Mouse (Mus musculus) heart, postnatal 25 days (tissue): Measurements from ENCODE around the gene Asphd1. TPM values are rescaled to one million over a fixed set of nuclear protein-coding genes. Genes with fewer than 3 reads are reported as not detected.
"Not testable (repeated sequence)": the region's sequence is repeated elsewhere in the genome, so short reads cannot be mapped to it uniquely, and the experiment has no call there.

Experiments used
- DNase-seq: peaks from one replicate; pipeline ENCODE4 v3.0.0; 2022; ENCODE audit warnings: low spot score
- intact Hi-C: fragments of 180-260 bp; cut with DNase I; formaldehyde crosslinking; loops from one replicate; pipeline ENCODE4 v1.15.1; 2025
- total RNA-seq, 2 experiments: library from RNA; stranded (reverse); gene quantifications; 2 replicates each; pipeline ENCODE4 v1.2.3; 2021

The Asphd1 gene
- total RNA-seq, 2 experiments from 2014 or later = not detected

GRCm38 (mm10) chr7:126899781-126900180, 49.6 kb downstream of the Asphd1 start:
- intact Hi-C loops = loop anchor here (2.0 to 5.0 kb wide), 3 partner anchors 15 to 37 kb away; partner anchors contain the start of genes Hirip3, Ino80e, Kctd13 and Taok2
- not testable (repeated sequence) for DNase-seq

DNA sequence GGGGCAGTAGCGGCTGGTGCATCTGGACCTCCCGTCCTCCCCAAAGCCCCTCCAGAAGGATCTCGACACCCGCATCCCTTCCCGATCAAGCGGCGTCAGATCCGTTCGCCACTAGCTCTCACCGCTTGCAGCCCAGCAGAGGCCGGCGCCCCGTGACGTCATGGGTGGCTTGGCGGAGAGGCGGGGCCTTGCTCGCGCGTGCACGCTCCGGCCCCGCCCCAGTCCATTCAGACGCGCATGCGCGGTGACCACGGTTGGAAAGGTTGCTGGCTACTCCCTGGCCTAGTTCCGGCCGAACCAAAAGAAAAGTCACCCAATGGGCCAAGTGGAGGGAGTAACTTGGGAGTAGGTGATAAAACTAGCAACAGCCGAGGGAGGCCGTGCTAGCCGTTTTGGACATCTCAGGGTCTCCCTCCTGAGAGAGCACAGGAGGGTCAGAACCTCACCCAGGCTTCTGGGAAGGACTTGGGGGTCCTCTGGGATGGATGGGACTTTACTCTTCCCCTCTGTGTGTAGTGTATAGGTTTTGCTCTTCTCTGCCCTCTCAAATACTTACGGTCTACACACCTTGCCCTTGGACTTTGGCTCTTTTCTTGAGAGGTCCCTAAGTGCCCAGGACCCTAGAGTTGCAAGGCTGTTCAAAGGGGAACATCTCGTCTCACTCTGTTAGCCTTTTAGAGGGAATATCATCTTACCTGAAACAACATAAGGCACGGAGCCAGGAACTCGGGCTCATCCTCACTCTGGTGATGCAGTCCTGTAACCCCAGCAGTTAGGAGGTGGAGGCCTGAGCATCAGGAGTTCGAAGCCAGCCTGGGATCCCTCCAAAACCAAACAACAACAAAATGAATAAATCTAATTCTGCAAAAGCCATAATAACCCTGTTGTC, 51.0 kb downstream of the Asphd1 start:
- DNase-seq = peak; percentile 91
- intact Hi-C loops = loop anchor here (2.0 to 5.0 kb wide), 3 partner anchors 14 to 36 kb away; partner anchors contain the start of genes Hirip3, Ino80e, Kctd13 and Taok2

GRCm38 (mm10) chr7:126897390-126898101, 51.8 kb downstream of the Asphd1 start:
- no peak for DNase-seq
- intact Hi-C loops = loop anchor here (2.0 to 5.0 kb wide), 3 partner anchors 13 to 35 kb away; partner anchors contain the start of genes Hirip3, Ino80e, Kctd13 and Taok2

DNA sequence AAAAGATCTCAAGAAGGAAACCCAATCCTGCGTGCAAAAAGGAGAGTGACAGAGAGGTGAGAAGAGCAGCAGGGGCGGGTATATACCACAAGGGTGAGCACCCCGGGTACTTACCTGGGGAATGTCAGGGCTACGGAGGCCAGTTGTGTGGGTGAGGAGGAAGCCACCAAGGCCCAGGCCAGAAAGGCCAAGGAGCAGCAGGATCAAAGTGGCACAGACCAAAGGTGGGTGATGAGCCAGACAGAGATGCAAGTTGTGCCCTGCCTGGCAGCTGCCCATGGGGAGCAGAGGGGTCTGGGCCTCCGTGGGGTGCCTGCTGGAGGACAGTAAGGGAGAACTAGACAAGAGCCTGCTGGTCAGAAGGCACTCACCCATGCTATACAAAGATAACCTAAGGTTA, 52.5 kb downstream of the Asphd1 start:
- DNase-seq = no peak
- intact Hi-C loops = loop anchor here (5.0 kb wide), 1 partner anchor 35 kb away; the partner anchor contains the start of genes Hirip3 and Ino80e

Other genes with a start within 250 kb of the Asphd1 start
- 10 to 100 TPM; 10.6 to 10.8 TPM for gene Coro1a, start 241.8 kb downstream of the Asphd1 start, total RNA-seq
- 10 to 100 TPM; 56.5 to 59.8 TPM for gene Mapk3, start 190.0 kb downstream of the Asphd1 start, total RNA-seq
- 1 to 10 TPM; 1.6 to 2.1 TPM for gene Gdpd3, start 183.2 kb downstream of the Asphd1 start, total RNA-seq
- gene Ypel3, start 172.6 kb downstream of the Asphd1 start, total RNA-seq = 10 to 100 TPM; 63.7 to 74.0 TPM
- gene Tbx6, start 168.1 kb downstream of the Asphd1 start, total RNA-seq = under 1 TPM; 0.34 to 0.70 TPM
- gene Ppp4c, start 157.1 kb downstream of the Asphd1 start, total RNA-seq = 10 to 100 TPM; 32.7 to 33.1 TPM
- 10 to 100 TPM in 1 of 2 experiments, 1 to 10 TPM in 1; 8.9 to 10.4 TPM for gene Fam57b, start 151.9 kb downstream of the Asphd1 start, total RNA-seq
- not detected for gene 4930451I11Rik, start 117.9 kb downstream of the Asphd1 start, total RNA-seq
- not detected for gene Doc2a, start 102.2 kb downstream of the Asphd1 start, total RNA-seq
- gene Hirip3, start 87.6 kb downstream of the Asphd1 start, total RNA-seq = 1 to 10 TPM; 5.1 to 5.5 TPM
- 10 to 100 TPM; 17.7 to 18.9 TPM for gene Ino80e, start 87.2 kb downstream of the Asphd1 start, total RNA-seq
- gene Taok2, start 64.9 kb downstream of the Asphd1 start, total RNA-seq = 10 to 100 TPM; 43.6 to 44.6 TPM
- 10 to 100 TPM in 1 of 2 experiments, 1 to 10 TPM in 1; 7.6 to 11.5 TPM for gene Tmem219, start 26.7 kb downstream of the Asphd1 start, total RNA-seq
- 1 to 10 TPM; 5.3 to 6.8 TPM for gene Kctd13, start 20.7 kb downstream of the Asphd1 start, total RNA-seq
- 10 to 100 TPM in 1 of 2 experiments, 1 to 10 TPM in 1; 8.3 to 11.4 TPM for gene Sez6l2, start 981 bp upstream of the Asphd1 start, total RNA-seq
- gene Cdipt, start 26.3 kb upstream of the Asphd1 start, total RNA-seq = 10 to 100 TPM; 52.0 to 56.6 TPM
- under 1 TPM in 1 of 2 experiments, not detected in 1; 0.25 TPM for gene Cdiptos, start 26.5 kb upstream of the Asphd1 start, total RNA-seq
- 10 to 100 TPM; 44.9 to 47.3 TPM for gene Mvp, start 65.0 kb upstream of the Asphd1 start, total RNA-seq
- gene Pagr1b, start 66.9 kb upstream of the Asphd1 start, total RNA-seq = 1 to 10 TPM in 1 of 2 experiments, not detected in 1; 1.7 TPM
- gene Pagr1a, start 67.8 kb upstream of the Asphd1 start, total RNA-seq = 10 to 100 TPM; 12.5 to 12.9 TPM
- 10 to 100 TPM; 21.5 to 22.6 TPM for gene Gm42742, start 71.5 kb upstream of the Asphd1 start, total RNA-seq
- 1 to 10 TPM in 1 of 2 experiments, under 1 TPM in 1; 0.60 to 1.2 TPM for gene Prrt2, start 71.6 kb upstream of the Asphd1 start, total RNA-seq
- 10 to 100 TPM; 66.7 to 69.1 TPM for gene Maz, start 77.5 kb upstream of the Asphd1 start, total RNA-seq
- 1 to 10 TPM; 1.7 to 2.3 TPM for gene Kif22, start 92.9 kb upstream of the Asphd1 start, total RNA-seq
- gene Zg16, start 137.7 kb upstream of the Asphd1 start, total RNA-seq = not detected
- 1 to 10 TPM; 1.4 to 1.7 TPM for gene AI467606, start 141.8 kb upstream of the Asphd1 start, total RNA-seq
- gene Qprt, start 172.6 kb upstream of the Asphd1 start, total RNA-seq = not detected
- under 1 TPM; 0.36 to 0.56 TPM for gene Spn, start 188.2 kb upstream of the Asphd1 start, total RNA-seq
- gene Cd2bp2, start 246.5 kb upstream of the Asphd1 start, total RNA-seq = 10 to 100 TPM; 35.6 to 38.1 TPM